Mouse (Mus musculus) adrenal gland, postnatal 25 days (tissue): Measurements from ENCODE around the gene Gm5431. TPM values are rescaled to one million over a fixed set of nuclear protein-coding genes. Genes with fewer than 3 reads are reported as not detected.
"Not testable (repeated sequence)": the region's sequence is repeated elsewhere in the genome, so short reads cannot be mapped to it uniquely, and the experiment has no call there.

ENCODE experiments used
- DNase-seq: peaks from one replicate; pipeline ENCODE4 v3.0.0; 2021; ENCODE audit warnings: mixed read lengths
- long read RNA-seq: library from polyadenylated mRNA; stranded (forward); transcript quantifications from one replicate; pipeline ENCODE4 v2.0.0, GENCODE M21; 2021
- total RNA-seq: library from RNA; stranded (reverse); gene quantifications from 2 replicates; pipeline ENCODE4 v1.2.3, GENCODE M21; 2021

Gene Gm5431
- total RNA-seq, result 1.3 TPM in 2 replicates
- long read RNA-seq, result 0 reads

GRCm38 (mm10) chr11:48902021-48902420 is at the start of gene Gm5431:
Gene Gm5431, minus strand, starts transcription at chr11:48902214.
- no peak for DNase-seq

DNA sequence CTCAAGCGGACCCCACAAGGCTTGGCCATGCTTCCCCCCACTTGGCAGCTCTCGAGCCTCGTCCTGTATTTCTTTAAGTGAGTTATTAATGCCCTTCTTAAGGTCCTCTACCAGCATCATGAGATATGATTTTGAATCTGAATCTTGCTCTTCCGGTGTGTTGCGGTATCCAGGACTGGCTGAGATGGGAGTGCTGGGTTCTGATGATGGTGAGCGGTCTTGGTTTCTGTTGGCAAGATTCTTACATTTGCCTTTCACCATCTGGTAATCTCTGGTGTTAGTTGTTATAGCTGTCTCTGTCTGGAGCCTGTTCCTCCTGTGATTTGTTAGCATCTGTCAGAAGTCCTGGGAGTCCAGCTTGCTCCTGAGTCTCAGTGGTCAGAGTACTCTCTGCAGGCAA is 44.1 kb upstream of the Gm5431 start, which contains the start of gene Psme2b:
Psme2b (minus strand) TSS at position 101 of the 400 bp plus-strand sequence.
- not testable (repeated sequence) for DNase-seq

- DNase-seq, result not testable (repeated sequence)
These were observed 37.3 kb upstream of the Gm5431 start for GRCm38 (mm10) chr11:48939286-48939685.

DNA sequence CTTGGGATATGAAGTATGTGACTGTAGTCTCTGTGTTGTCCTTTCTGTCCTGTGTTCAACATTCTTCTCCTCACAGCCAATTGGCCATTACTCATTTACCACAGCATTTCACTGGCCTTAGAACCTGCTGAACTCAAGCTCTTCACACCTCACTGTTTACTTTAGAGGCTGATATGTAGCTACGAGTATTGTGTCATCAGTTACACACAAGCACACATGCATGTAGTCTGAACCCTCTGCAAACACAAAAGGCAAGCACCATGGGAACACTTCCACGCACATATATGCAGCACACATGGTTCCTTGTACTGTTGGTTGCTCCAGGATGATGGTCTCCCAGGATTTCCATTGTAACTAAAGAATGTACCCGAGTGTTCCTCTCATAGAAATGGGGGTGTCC is 33.3 kb upstream of the Gm5431 start:
- not testable (repeated sequence) for DNase-seq

DNA sequence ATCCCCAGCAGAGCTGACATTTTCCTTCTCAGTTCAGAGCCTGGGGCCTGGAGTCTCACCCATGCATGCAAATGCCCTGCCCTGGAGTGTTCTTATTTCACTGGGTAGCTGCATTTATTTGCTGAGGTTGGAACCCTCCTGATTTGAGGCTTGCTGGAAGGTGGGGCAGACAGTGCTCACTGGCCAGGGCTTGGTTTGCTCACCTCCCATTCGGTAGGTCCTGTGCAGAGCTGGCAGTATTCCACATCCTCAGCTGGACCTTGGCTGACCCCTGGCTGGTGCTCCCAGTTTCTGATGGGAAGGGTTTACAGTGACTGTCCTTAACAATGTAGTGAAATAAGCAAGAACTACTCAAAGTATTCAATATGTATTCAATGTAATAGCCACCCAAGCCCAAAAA is 31.9 kb upstream of the Gm5431 start:
- not testable (repeated sequence) for DNase-seq

- DNase-seq, result not testable (repeated sequence)
These were observed 31.4 kb upstream of the Gm5431 start for GRCm38 (mm10) chr11:48933422-48933821.

DNA sequence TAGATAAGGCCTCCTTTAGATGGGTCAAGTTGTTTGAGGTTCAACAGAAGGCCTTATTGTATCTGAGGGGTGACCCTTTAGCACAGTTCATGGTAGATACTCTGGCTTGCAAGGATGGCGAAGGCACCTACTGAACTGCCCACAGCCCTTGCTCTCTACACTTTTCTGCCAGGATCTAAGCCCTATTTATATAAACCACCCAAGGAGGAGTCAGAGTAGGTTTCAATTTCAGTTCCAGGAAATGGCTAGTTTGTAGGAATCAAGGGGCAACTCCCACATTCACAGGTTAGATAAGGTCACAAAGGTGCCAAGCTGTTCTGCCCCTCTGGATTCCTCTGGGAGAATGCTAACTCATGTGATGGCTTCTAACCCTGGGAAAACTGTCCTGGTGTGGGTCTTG is 26.1 kb upstream of the Gm5431 start:
- DNase-seq, result not testable (repeated sequence)

DNA sequence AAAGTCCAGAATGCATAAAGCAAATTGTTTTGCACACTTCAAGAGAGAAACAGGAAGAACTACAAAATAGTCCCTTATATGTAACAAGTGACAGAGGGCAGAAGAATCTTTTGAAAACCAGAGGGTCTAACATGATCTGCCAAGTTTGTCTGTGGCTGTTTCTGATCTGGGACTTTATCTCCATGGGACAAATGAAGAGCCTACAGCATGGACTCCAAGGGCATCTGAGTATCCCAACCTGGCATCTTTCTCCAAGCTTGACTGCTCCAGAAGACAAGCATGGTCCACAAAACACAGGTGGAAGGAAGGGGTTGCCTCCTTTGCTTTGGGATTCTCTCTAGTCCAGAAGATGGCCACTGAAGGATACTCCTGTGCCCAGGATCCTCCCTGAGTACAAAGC is 24.4 kb upstream of the Gm5431 start:
- DNase-seq, result not testable (repeated sequence)

GRCm38 (mm10) chr11:48923818-48924217 is 21.8 kb upstream of the Gm5431 start:
- not testable (repeated sequence) for DNase-seq

DNA sequence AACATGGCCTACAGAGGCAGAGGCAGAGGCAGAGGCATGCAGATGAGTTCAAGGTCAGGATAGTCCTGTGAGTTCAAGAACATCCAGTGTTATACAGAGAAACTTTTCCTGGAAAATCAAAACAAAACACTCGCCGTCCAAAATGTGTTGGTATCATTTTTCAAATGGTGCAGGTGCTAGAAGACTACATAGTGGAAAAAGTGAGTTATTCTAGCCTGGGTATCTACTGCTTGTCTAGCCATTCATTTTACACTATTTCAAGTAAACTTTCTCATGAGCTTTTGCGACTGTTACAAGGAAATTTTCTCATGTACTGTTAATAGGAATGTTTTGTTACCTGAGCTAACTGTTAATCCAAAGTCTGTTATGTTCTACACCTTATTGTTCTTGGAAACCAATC is 16.4 kb upstream of the Gm5431 start:
- no peak for DNase-seq

DNA sequence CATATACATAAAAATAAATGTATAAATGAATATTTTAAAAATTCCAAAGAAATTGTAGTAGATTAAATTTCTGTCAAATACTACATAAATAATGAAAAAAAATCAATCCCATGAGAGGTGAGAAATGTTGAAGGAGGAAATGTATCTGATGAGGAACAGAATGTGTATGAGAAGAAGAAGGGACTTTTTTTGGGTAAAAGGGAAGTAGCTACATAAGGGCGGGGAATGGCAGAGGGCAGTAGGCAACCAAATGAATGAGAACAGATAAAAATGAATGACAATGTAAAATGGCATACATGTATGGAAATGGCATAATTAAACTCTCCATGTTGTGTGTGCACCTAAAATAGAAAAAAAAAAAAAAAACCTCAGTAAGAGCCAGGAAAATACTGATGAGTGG is 11.6 kb upstream of the Gm5431 start:
- DNase-seq, result no peak

DNA sequence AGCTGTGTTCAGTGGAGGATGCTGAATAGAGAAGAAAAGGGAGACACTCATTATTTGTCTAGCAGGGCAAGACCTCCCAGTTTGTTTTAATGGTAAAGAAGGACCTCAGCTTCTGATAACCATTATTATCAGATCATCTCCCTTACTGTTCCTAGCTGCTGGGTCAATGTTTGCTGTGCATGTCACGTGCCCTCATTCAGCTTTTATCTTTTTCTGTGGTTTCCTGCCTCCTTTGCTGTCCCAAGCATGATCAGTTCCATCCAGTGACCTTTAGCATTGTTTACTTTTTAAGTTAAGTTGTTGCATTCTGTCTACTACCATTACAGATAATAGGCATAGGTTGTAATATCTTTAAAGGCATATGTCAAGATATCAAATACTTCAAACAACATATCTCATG is 6.4 kb upstream of the Gm5431 start:
- DNase-seq, result no peak

DNA sequence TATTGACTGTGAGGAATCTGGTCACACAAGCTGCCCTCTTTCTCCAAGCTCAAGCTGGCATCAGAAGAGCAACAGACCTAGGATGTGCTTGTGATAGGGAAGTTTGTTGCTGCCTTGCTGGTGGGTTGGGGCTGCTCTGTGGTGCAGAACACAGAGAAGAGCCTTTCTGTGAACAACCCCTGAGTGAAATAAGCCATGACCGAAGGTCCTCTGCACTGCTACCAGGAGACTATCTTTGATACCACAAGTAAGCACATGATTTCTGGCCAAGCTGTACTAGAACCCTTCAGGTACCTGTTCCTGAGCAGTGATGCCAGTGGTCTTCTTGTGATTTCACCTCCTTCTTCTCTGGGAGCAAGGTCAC is 465 bp downstream of the Gm5431 start:
- not testable (repeated sequence) for DNase-seq

DNA sequence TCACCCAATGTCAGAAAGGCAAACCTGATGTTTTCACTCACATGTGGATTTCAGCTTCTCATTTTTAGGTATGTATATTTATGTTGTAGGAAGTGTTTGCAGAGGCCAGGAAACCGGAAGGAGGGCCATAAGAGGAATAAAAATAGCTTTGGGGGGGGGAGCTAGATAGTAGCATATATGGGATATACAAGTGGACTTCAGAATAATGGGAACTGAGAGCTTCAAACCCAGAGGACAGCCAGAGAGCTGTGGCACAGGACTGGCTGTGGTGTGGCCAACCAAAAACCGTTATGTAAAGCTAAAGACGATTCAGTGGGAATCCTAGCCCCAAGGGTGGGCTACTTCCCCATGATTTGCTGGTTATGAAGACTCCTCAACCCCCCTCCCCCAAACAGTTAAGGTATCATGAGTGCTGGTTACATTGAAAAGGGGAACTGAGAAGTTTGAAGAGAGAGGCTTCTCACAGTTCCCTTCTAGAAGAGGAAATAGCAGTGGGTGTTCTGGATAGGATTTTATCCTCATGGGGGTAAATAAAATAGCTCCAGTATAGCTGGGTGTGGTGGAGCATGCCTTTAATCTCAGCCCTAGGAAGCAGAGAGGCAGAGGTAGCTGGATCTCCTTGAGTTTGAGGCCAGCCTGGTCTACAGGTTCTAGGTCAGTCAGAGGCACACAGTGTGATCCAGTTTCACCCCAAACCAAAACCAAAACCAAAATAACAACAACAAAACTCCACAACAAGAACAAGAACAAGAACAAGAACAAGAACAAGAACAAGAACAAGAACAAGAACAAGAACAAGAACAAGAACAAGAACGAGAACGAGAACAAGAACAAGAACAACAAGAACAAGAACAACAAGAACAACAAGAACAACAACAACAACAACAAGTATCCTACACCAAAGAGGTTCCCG is 1.1 kb downstream of the Gm5431 start:
- DNase-seq, result not testable (repeated sequence)

DNA sequence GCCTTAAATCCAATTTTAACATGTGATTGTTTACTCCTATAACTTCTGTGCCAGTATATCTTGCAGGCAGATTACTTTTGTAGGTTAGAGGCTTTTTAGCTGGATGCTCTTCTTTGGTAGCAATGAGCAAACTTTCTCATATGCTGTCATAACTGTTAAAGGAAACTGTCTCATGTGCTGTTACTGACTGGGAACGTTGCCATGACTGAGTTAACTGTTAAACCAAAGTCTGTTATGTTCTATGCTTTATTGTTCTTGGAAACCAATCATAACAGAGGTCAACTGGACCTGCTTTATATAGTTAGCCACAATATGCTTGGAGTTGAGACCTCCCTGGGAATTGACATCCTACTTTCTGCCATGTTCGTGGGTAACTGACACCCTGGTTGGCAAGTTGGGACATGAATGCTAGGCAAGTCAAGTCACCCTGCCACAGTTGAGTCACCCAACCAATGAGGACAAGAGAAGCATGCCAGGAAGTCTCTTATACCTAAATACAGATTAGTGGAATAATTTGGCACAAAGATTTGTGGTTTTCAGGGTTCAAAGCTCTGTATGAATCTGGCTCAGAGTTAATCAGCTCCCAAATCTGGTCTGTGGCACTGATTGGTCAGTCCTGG is 3.1 kb downstream of the Gm5431 start:
- no peak for DNase-seq

DNA sequence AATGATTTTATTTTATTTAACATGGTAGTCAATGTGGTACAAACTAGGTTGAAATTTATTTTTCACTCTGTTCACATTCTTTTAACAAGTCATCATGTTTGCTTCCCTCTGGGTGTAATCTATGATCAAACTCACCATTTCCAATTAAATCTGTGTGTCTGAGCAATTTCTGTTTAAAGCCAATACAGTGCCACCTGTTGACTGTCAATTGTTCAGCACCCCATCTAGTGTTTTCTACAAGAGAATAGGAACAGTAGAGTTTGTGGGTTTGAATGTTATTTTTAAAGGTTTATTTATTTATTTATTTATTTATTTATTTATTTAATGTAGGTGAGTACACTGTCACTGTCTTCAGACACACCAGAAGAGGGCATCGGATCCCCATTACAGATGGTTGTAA is 25.3 kb downstream of the Gm5431 start:
- DNase-seq, result no peak

DNA sequence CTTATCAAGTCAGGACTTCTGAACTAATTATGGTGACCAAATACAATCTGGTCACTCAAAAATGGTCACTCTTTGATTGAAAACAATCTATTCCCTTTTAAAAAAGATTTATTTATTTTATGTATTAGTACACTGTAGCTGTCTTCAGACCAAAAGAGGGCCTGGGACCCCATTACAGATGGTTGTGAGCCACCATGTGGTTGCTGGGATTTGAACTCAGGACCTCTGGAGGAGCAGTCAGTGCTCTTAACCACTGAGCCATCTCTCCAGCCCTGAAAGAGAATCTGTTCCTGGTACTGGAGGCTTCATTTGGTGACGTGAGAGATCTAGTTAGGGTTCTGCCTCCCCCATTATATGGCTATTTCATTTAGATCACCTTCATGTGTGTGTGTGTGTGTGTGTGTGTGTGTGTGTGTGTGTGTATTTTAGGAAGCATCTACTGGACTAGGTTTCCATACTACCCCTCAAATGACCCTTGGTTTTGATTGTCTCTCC is 26.6 kb downstream of the Gm5431 start:
- not testable (repeated sequence) for DNase-seq

- peak; percentile 33 for DNase-seq
These were observed 27.5 kb downstream of the Gm5431 start for GRCm38 (mm10) chr11:48874465-48874864.

DNA sequence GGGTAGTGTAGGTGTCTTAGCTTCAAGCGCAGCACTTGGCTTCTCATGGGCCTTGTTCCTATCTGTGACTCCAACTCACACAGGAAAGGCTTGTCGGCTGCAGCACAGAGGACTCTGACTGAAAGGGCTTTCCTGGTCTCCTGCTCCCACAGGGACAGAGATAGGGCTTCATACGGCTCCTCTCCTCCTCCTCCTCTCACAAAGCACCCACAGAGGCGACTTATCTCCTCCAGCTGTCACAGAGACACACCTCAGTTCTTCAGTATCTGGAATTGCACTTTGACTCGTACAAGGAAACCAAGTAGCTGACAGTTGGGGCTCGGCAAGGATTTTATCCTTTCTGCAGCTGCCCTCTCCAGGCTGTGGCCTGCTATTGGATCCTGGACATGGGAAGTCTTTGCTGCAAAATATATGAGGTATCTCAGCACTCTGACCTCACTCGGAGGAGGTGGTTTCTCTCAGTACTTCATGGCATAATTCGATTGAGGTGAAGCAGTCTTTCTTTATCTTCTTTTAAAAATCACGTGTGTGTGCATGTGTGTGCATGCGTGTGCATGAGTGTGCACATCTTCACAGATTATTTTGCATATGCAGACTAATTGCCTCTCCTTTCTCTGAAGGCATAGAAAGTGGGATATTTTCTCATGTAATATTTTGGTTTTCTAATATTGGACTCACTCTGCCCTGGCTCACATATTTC is 28.3 kb downstream of the Gm5431 start:
- no peak for DNase-seq

DNA sequence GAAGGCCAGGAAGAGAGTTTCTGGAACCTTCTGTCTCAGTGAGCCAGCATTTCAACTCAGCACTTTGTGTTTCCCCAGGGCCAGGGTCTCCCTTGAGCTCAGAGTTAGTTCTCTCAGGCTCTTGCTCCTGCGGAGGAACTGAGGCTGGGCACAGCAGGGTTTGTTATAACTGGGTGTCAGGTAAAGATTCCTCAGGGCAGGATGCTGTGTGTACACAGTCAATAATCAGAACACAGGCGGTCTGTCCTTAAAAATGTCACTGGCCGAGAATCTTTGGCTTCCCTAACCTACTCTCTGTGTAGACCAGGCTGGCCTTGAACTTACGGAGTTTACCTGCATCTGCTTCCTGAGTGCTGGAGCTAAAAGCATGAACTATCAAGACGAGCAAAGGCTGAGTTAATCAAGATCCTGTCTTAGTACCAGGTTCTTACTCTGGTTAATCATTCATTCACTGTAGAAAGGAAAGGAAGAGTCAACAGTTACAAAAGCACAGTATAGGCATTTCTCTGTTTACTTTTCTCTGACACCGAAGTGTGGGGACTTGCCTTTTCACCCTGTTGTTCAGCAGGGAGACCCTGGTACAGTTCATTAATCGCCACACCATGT is 29.2 kb downstream of the Gm5431 start:
- DNase-seq, result no peak

DNA sequence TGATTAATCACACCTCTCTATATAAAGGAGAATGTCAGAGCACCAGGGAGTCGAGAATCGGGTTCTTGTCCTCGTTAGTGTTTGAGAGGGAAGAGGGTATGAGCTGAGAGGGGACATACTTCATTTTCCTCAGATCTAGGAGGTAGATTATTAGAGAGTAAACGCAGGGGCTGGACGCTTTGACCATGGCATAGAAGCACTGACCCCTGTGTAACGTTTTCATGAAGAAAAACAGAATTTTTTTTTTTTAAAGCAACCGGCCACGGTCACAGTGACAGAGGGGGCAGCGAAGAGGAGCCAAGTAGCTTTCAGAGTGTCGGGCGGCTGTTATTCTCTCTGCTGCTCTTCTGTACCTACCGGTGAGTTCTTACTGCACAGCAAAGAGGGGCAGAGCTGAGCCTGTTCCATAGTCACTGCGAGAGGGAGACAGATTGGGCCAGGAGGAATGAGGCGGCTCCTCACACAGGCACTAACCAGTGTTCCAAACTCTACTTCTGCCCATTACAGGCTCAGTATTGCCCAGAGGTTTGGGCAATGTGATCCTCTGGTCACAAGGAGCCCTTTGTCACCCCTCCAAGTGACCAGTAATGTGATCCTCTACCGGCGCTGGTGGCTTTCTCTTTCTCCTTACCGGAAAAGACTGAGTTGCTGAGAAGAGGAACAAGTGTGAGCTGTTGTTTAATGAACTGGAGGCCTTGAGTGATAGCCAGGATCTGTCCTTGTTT is 30.0 kb downstream of the Gm5431 start:
- DNase-seq, result peak; percentile 33
